Mouse (Mus musculus) hindbrain, embryonic 14.5 days (tissue): ENCODE measurements around the gene Ccr10. TPM values are rescaled to one million over a fixed set of nuclear protein-coding genes. Genes with fewer than 3 reads are reported as not detected.

ENCODE experiments used
- ATAC-seq: fragments of 200-750 bp; cut with Nextera tagmentation; 2 replicates; pipeline ENCODE4 v1.8.0; 2017; ENCODE audit warnings: moderate number of reproducible peaks, mild to moderate bottlenecking, moderate TSS enrichment, moderate library complexity; ENCODE audit not compliant: low FRiP score
- DNase-seq: peaks from one replicate; pipeline ENCODE4 v3.0.0-alpha.2; 2015; ENCODE audit warnings: low spot score
- H3K27ac ChIP-seq: fragments of 300-500 bp; sonication (generic); 2 replicates; pipeline ENCODE4 v1.5.1; 2014; ENCODE audit warnings: mild to moderate bottlenecking, moderate library complexity
- H3K27me3 ChIP-seq: fragments of 300-500 bp; sonication (generic); 2 replicates; pipeline ENCODE4 v1.6.1; 2014; ENCODE audit warnings: mild to moderate bottlenecking, low read length, mixed read lengths; ENCODE audit not compliant: control insufficient read depth, insufficient read depth
- H3K36me3 ChIP-seq: fragments of 300-500 bp; sonication (generic); replicated peaks from 2 replicates; pipeline ENCODE4 v1.6.1; 2014; ENCODE audit not compliant: control insufficient read depth, insufficient read depth
- H3K4me1 ChIP-seq: fragments of 300-500 bp; sonication (generic); replicated peaks from 2 replicates; pipeline ENCODE4 v1.6.1; 2014; ENCODE audit warnings: antibody characterized with exemption, low read length, mixed read lengths; ENCODE audit not compliant: control insufficient read depth, insufficient read depth
- H3K4me2 ChIP-seq: fragments of 300-500 bp; sonication (generic); replicated peaks from 2 replicates; pipeline ENCODE4 v1.6.1; 2014; ENCODE audit warnings: mild to moderate bottlenecking, moderate library complexity
- H3K4me3 ChIP-seq: fragments of 300-500 bp; sonication (generic); replicated peaks from 2 replicates; pipeline ENCODE4 v1.5.1; 2014; ENCODE audit warnings: mild to moderate bottlenecking, low read length
- H3K9ac ChIP-seq: fragments of 300-500 bp; sonication (generic); 2 replicates; pipeline ENCODE4 v1.6.1; 2014
- H3K9me3 ChIP-seq: fragments of 300-500 bp; sonication (generic); 2 replicates; pipeline ENCODE4 v1.6.1; 2016; ENCODE audit warnings: low read length; ENCODE audit not compliant: control insufficient read depth
- WGBS: fragments of 180-500 bp; shearing (Covaris S2); extraction: QIAGEN DNeasy Blood & Tissue Kit; methylation state at CpG from one replicate; pipeline ENCODE4 v1.1.7; 2014; 5-methylcytosine and 5-hydroxymethylcytosine counted together
- polyA plus RNA-seq: library from polyadenylated mRNA; unstranded; fragments of >200 nt; fragmentation: Nextera tagmentation; extraction: Ambion mirVana; gene quantifications from 2 replicates; pipeline ENCODE4 v1.2.1, GENCODE M21; 2014

The Ccr10 gene
- polyA plus RNA-seq, 1 experiment from 2014 or later: 0.25 TPM

DNA sequence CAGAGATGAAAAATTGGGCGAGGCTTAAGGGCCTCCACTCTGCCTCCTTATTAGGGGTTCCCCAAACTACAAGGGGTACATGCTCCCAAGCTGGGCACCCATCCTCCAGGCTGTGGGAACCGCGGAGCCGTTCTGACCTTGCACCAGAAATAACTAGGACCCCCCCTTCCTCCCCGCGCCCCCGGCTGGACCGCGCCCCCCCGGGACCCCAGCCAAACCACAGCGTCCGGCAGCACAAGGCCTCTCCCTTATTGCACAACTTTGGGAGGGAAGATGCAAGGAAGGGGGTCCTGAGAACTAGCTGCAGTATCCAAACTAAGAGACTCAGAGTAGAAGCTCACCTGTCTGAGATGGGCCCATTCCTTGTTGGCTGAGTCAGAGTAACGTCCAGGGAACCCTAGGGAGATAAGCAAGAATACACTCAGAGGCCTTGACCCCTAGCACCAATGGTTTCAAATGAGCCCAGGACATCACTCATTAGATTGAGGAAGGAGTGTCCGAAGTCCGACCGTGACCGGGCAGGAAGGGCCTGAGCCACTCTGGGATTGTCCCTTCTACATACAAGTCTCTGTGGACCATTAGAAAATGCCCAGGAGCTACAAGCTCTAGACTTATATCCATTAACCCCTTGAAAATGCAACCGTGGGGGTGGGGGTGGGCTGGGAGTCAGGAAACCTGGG lies 6.8 kb downstream of the Ccr10 start:
- no peak overlapping the region for H3K9ac ChIP-seq

DNA sequence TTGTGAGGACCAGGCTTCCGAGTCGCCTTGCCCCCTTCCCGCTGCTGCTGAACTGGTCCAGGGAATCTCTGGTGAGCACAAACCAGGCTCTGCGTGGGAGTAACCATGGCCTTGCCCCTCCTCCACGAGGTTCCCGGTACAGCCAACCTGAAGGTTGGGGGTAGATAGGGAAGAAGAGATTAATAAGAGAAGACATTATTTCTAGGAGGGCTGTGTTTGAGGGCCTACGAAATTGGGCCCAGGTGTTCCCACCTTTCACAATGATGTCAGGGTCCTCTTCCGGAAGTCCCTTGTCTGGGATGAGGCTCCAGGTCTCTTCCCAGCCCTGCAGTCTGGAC lies 7.3 kb downstream of the Ccr10 start:
- Histone ChIP-seq H3K4me3 (no peak overlapping the region), H3K4me1 (peaks cover 34% of the 10 kb centered on the region), H3K36me3 (peaks cover 43% of the 10 kb centered on the region), H3K9ac (no peak overlapping the region), H3K27me3 (peaks cover 66% of the 10 kb centered on the region), H3K27ac (no peak overlapping the region), H3K4me2 (no peak overlapping the region), H3K9me3 (no peaks in the 10 kb centered on the region)
- ATAC-seq (no peak), DNase-seq (no peak)
- WGBS: 50% methylated on average over 8 of the region's 8 CpGs

More for the DNA sequence above, 6.8 kb downstream of the Ccr10 start:
- Histone ChIP-seq H3K4me1 (peaks cover 39% of the 10 kb centered on the region), H3K4me3 (no peak overlapping the region), H3K27me3 (peaks cover 66% of the 10 kb centered on the region), H3K36me3 (peaks cover 42% of the 10 kb centered on the region), H3K4me2 (peak overlapping the region; percentile 70; the same call in 1 of the 2 replicates), H3K9me3 (no peaks in the 10 kb centered on the region), H3K27ac (no peak overlapping the region)
- 63% methylated on average over 18 of the region's 18 CpGs for WGBS
- ATAC-seq: no peak
- DNase-seq: no peak

DNA sequence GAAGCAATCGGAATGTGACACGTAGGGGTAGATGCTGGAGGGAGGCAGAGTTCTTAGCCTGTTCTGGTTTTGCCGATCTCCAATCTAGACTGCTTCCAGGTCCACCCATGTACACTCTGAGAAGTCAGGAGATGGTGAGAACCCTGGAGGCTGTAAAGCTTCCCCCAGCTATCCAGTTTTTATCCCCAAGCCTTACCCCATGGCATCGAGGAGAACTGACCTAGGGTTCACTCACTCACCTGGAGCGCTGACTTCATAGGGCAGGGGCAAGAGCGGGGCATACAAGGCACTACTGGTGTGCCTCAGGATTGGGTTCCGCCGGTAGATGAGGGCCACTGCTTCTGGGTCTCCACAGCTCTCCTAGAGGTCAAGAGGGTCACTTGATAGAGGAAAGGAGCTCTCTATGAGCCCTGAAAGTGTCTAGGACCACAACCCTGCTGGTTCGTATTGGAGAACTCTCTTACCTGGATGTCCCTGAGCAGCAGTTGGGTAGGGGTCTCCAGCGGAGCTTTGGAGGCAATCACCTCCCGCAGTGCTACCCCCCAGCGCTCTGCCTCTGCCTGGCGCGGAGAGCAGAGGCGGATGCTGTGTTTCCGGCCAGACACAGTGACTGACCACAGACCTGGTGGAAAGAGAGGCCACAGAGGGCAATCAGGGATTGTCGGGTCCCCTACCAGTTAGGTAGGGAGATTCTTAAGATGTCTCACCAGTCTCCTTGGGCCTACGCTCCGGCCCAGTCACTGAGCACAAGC lies 7.9 kb downstream of the Ccr10 start:
- H3K27ac ChIP-seq: no peak overlapping the region
- no peak overlapping the region for H3K4me3 ChIP-seq
- ATAC-seq (no peak), DNase-seq (no peak)
- no peak overlapping the region for H3K9ac ChIP-seq
- WGBS: 54% methylated on average over 19 of the region's 19 CpGs
- peaks cover 70% of the 10 kb centered on the region for H3K27me3 ChIP-seq
- peaks cover 29% of the 10 kb centered on the region for H3K4me1 ChIP-seq
- H3K9me3 ChIP-seq: no peaks in the 10 kb centered on the region
- peaks cover 43% of the 10 kb centered on the region for H3K36me3 ChIP-seq
- no peak overlapping the region for H3K4me2 ChIP-seq

DNA sequence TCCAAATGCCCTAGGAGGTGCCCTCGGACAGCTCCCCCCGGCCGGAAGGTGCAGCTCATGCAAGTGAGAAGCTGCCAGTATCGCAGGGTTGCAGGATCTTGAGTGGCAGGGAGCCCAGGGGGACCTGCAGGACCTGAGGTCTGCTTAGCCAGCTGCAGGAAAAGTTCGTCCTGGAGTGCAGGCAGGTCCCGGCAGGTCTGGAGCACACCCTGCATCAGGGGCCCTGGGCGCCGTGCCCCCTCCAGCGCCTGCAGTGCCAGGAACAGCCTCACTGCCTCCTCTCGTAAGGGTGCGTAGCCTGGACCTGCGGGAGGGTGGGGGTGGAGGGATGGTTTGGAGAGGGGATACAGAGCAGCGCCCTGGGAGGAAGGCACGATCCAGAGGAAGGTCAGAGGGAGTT lies 8.9 kb downstream of the Ccr10 start:
- DNase-seq (no peak), ATAC-seq (no peak)
- H3K27ac ChIP-seq: no peak overlapping the region
- H3K36me3 ChIP-seq: peaks cover 53% of the 10 kb centered on the region
- WGBS: 45% methylated on average over 14 of the region's 14 CpGs
- no peak overlapping the region for H3K9ac ChIP-seq
- H3K27me3 ChIP-seq: peaks cover 75% of the 10 kb centered on the region
- H3K4me3 ChIP-seq: no peak overlapping the region
- no peak overlapping the region for H3K4me2 ChIP-seq
- no peaks in the 10 kb centered on the region for H3K9me3 ChIP-seq
- H3K4me1 ChIP-seq: peaks cover 22% of the 10 kb centered on the region

DNA sequence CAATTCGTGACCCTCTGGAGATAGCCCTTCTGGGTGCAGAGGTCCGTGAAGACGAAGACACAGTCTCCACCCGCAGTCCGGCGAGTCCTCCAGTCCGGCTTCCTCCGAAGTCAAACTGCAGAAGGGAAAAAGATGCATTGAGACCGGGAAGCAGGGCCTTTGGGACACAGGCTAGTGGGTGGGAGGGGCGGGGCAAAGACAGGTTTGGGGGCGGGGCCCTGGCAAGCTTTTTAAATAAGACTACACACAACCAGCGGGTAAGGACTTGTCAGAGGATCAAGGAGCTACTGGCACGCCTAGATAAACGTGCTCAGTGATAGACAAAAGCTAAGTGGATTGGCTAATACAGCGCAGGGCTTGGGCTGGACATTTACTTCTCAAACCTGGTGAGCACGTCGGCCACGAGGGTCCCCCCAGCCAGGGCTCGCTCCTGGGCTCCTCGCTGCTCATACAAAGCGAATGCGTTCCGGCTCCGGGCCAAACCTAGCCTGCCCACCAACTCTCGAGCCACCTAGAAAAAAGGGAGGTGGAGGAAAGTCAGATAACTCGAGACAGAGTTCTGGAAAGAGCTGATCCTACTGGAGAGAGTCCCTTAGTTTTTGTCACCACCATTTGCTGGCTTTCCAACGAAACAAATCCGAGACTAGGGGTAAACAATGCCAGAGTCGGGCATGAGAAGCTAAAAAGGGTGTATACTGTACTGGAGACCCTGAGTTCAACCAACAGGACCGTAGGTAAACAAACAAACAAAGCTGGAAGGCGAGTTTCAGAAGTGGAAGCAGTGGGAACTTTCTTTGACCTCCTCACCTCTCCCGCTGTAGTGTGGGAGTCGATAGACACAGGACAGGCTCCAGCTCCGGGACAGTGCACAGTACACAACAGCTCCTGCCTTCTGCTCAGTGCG lies 10.3 kb downstream of the Ccr10 start:
- WGBS: 24% methylated on average over 35 of the region's 35 CpGs
- Histone ChIP-seq H3K9ac (no peak overlapping the region), H3K36me3 (peaks cover 57% of the 10 kb centered on the region)

DNA sequence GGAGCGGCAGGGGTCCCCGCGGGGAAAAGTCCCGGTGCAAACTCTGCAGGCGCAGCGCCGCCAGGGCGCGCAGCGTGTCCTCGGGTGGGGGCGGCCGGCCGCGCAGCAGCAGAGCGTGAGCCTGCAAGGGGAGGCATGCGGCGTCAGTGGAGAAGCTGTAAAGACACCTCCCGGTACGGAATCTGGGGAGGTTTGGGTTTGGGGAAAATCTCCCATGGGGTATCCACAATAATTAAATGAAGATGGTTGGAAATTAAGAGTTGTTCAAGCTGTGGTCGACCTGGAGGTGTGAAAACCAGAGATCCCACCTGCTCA lies 10.9 kb downstream of the Ccr10 start:
- Histone ChIP-seq H3K9me3 (no peaks in the 10 kb centered on the region), H3K27me3 (peaks cover 73% of the 10 kb centered on the region), H3K36me3 (peaks cover 57% of the 10 kb centered on the region), H3K4me1 (peaks cover 12% of the 10 kb centered on the region; the same call in 1 of the 2 replicates), H3K27ac (no peak overlapping the region), H3K4me3 (peak overlapping the region; percentile 20), H3K9ac (no peak overlapping the region; the same call in 1 of the 2 replicates), H3K4me2 (peak overlapping the region; percentile 38)
- ATAC-seq (no peak), DNase-seq (no peak)
- WGBS: 9% methylated on average over 21 of the region's 21 CpGs

More for the DNA sequence above, 10.3 kb downstream of the Ccr10 start:
- Histone ChIP-seq H3K27me3 (peaks cover 75% of the 10 kb centered on the region), H3K4me2 (no peak overlapping the region; the same call in 1 of the 2 replicates), H3K9me3 (no peaks in the 10 kb centered on the region), H3K27ac (no peak overlapping the region), H3K4me3 (peak overlapping the region; percentile 20; the same call in 1 of the 2 replicates), H3K4me1 (peaks cover 18% of the 10 kb centered on the region)
- DNase-seq (no peak), ATAC-seq (no peak)

DNA sequence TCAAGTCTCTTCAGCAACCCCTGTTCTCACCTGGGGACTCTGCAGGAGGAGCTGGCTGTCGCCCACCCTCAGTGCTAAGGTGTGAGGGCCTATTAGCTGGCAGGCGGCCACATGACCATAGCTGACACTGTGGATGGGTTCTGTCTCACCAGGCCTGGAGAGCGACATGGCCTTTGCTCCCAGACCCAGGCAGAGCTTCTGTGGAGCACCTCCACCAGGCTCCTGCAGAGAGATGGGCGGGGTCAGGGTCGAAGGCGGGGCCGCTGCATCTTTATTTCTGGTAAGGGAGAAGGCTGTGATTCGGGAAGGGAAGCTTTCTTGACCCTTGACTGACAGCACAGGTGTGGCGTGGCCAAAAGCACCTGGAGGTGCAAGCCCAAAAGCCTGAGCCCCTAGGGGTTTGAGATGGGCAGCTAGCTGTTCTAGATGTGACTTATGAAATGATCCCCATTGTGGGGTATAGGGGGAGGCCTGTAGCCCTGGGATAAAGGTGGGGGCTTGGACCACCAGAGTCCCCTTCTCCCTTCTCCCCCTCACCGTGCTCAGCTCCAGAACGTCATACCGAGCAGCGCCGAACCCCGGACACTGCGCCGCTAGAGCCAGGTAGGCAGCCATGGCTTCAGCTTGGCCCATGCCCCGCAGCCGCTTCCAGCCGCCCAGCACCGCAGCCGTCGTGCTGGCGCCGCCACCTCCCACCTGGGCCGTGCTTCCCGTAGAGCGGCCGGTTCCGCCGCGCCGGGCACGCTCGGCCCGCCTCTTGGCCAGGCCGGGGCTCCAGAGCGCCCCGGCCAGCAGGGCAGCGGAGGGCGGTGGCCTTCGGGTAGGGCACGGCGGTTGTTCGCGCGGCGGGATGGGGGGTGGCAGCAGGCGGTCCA lies 11.5 kb downstream of the Ccr10 start:
- Histone ChIP-seq H3K36me3 (peaks cover 57% of the 10 kb centered on the region), H3K9ac (no peak overlapping the region; the same call in 1 of the 2 replicates)

DNA sequence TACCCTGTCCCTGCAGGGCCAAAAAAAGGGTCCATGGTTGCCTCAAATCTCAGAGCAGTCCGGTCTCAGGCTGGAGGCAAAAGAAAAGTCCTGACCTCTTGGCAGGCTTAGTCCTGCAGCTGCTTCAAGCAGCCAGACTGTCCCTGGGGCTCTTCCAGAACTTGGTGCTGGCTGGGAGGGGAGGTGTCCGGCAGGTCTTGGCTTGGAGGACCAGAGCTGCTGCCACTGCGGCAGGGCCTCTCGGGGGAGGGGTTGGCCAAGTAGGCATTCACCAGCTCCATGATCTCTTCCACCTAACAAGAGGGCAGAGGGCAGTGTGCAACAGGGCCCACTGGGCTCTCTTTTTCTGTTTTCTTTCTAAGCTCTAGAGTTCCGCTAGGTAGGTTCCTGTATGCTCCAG lies 12.5 kb downstream of the Ccr10 start:
- Histone ChIP-seq H3K4me3 (no peak overlapping the region), H3K4me2 (no peak overlapping the region), H3K36me3 (peaks cover 54% of the 10 kb centered on the region), H3K9ac (no peak overlapping the region), H3K9me3 (no peaks in the 10 kb centered on the region), H3K27ac (no peak overlapping the region), H3K27me3 (peaks cover 58% of the 10 kb centered on the region), H3K4me1 (peaks cover 6% of the 10 kb centered on the region; the same call in 1 of the 2 replicates)
- ATAC-seq: no peak
- DNase-seq: no peak
- 55% methylated on average over 5 of the region's 5 CpGs for WGBS

More for the DNA sequence above, 11.5 kb downstream of the Ccr10 start:
- peaks cover 6% of the 10 kb centered on the region; the same call in 1 of the 2 replicates for H3K4me1 ChIP-seq
- peak overlapping the region; percentile 38 for H3K4me2 ChIP-seq
- peak overlapping the region; percentile 20 for H3K4me3 ChIP-seq
- no peak; the same call in 1 of the 2 replicates for ATAC-seq
- DNase-seq: no peak
- no peak overlapping the region for H3K27ac ChIP-seq
- no peaks in the 10 kb centered on the region for H3K9me3 ChIP-seq
- peaks cover 67% of the 10 kb centered on the region for H3K27me3 ChIP-seq
- 19% methylated on average over 49 of the region's 49 CpGs for WGBS
